Mouse (Mus musculus) inflammation-experienced regulatory T-cells (primary cell): ENCODE measurements around the gene Mrpl4. TPM values are rescaled to one million over a fixed set of nuclear protein-coding genes. Genes with fewer than 3 reads are reported as not detected.

Experiments used
- polyA plus RNA-seq, 2 experiments: library from polyadenylated mRNA; unstranded; fragments of 100-300 nt; shearing (Covaris generic); gene quantifications; one replicate each; pipeline ENCODE4 v1.2.1; 2017

The Mrpl4 gene
- 100 to 1,000 TPM; 101 to 109 TPM for polyA plus RNA-seq

GRCm38 (mm10) chr9:21002627-21003551 is at the start of gene Mrpl4:
Gene Mrpl4 (plus strand): TSS chr9:21002738.

GRCm38 (mm10) chr9:20959430-20959938 is 43.1 kb upstream of the Mrpl4 start, which contains the start of gene Dnmt1:
Gene Dnmt1 (minus strand): TSS chr9:20959888.

GRCm38 (mm10) chr9:20976216-20976960 is 26.1 kb upstream of the Mrpl4 start, which contains the start of gene S1pr2:
Gene S1pr2 (minus strand): TSS chr9:20976781.

GRCm38 (mm10) chr9:21015571-21016130 is 13.1 kb downstream of the Mrpl4 start, which contains the start of gene Icam1:
Gene Icam1 (plus strand): TSS chr9:21015985.

GRCm38 (mm10) chr9:21029291-21030054 is 26.9 kb downstream of the Mrpl4 start, which contains the start of gene Icam4:
Gene Icam4 (plus strand): TSS chr9:21029373.

GRCm38 (mm10) chr9:21031896-21032351 is 29.4 kb downstream of the Mrpl4 start, which contains the start of gene Icam5:
Gene Icam5 (plus strand): TSS chr9:21032073.

Other genes starting within 250 kb of the Mrpl4 start
- 1 to 10 TPM in 1 of 2 experiments, under 1 TPM in 1; 0.04 to 2.7 TPM for gene Col5a3, start 187.7 kb upstream of the Mrpl4 start, polyA plus RNA-seq
- not detected for gene Rdh8, start 184.2 kb upstream of the Mrpl4 start, polyA plus RNA-seq
- 10 to 100 TPM; 59.5 to 60.2 TPM for gene A230050P20Rik, start 134.1 kb upstream of the Mrpl4 start, polyA plus RNA-seq
- gene Angptl6, start 123.0 kb upstream of the Mrpl4 start, polyA plus RNA-seq, result 1 to 10 TPM; 3.0 to 4.6 TPM
- gene Ppan, start 114.6 kb upstream of the Mrpl4 start, polyA plus RNA-seq, result 100 to 1,000 TPM in 1 of 2 experiments, 10 to 100 TPM in 1; 74.5 to 114 TPM
- 100 to 1,000 TPM; 259 to 292 TPM for gene Eif3g, start 104.1 kb upstream of the Mrpl4 start, polyA plus RNA-seq
- 10 to 100 TPM; 52.4 to 87.1 TPM for gene Dnmt1, start 42.9 kb upstream of the Mrpl4 start, polyA plus RNA-seq
- 10 to 100 TPM; 18.9 to 25.7 TPM for gene S1pr2, start 26.0 kb upstream of the Mrpl4 start, polyA plus RNA-seq
- 100 to 1,000 TPM in 1 of 2 experiments, 10 to 100 TPM in 1; 73.2 to 112 TPM for gene Icam1, start 13.2 kb downstream of the Mrpl4 start, polyA plus RNA-seq
- gene Icam4, start 26.6 kb downstream of the Mrpl4 start, polyA plus RNA-seq, result 1 to 10 TPM in 1 of 2 experiments, under 1 TPM in 1; 0.45 to 2.7 TPM
- 1 to 10 TPM; 1.3 to 2.4 TPM for gene Icam5, start 29.3 kb downstream of the Mrpl4 start, polyA plus RNA-seq
- 1 to 10 TPM in 1 of 2 experiments, not detected in 1; 4.0 TPM for gene Zglp1, start 64.4 kb downstream of the Mrpl4 start, polyA plus RNA-seq
- gene Gm49373, start 70.4 kb downstream of the Mrpl4 start, polyA plus RNA-seq, result under 1 TPM in 1 of 2 experiments, not detected in 1; 0.84 TPM
- 10 to 100 TPM; 41.3 to 42.4 TPM for gene Fdx1l, start 70.9 kb downstream of the Mrpl4 start, polyA plus RNA-seq
- gene Gm38431, start 89.3 kb downstream of the Mrpl4 start, polyA plus RNA-seq, result 1 to 10 TPM; 1.0 to 2.4 TPM
- 10 to 100 TPM; 62.9 to 67.1 TPM for gene Raver1, start 89.3 kb downstream of the Mrpl4 start, polyA plus RNA-seq
- gene Tyk2, start 128.5 kb downstream of the Mrpl4 start, polyA plus RNA-seq, result 10 to 100 TPM; 61.1 to 70.2 TPM
- 100 to 1,000 TPM; 284 to 382 TPM for gene Cdc37, start 147.2 kb downstream of the Mrpl4 start, polyA plus RNA-seq
- gene Pde4a, start 163.0 kb downstream of the Mrpl4 start, polyA plus RNA-seq, result 1 to 10 TPM; 1.1 to 3.1 TPM
- gene Keap1, start 236.6 kb downstream of the Mrpl4 start, polyA plus RNA-seq, result 10 to 100 TPM; 56.5 to 63.4 TPM
- gene S1pr5, start 245.7 kb downstream of the Mrpl4 start, polyA plus RNA-seq, result 1 to 10 TPM in 1 of 2 experiments, under 1 TPM in 1; 0.14 to 2.2 TPM